Mouse (Mus musculus) liver, embryonic 13.5 days (tissue): ENCODE measurements around the gene Gm21366. TPM values are rescaled to one million over a fixed set of nuclear protein-coding genes. Genes with fewer than 3 reads are reported as not detected.
"Not testable (repeated sequence)": the region's sequence is repeated elsewhere in the genome, so short reads cannot be mapped to it uniquely, and the experiment has no call there.

Experiments
- ATAC-seq: fragments of 200-750 bp; cut with Nextera tagmentation; 2 replicates; pipeline ENCODE4 v1.8.0; 2017; ENCODE audit warnings: low read depth, mild to moderate bottlenecking, moderate number of reproducible peaks, moderate library complexity
- DNase-seq: peaks from one replicate; pipeline ENCODE4 v3.0.0; 2022
- H3K27ac ChIP-seq: fragments of 300-500 bp; sonication (generic); 2 replicates; pipeline ENCODE4 v1.5.1; 2015; ENCODE audit warnings: moderate library complexity, mild to moderate bottlenecking, inconsistent platforms
- H3K27me3 ChIP-seq: fragments of 300-500 bp; sonication (generic); 2 replicates; pipeline ENCODE4 v1.6.1; 2015; ENCODE audit warnings: mild to moderate bottlenecking, inconsistent platforms
- H3K36me3 ChIP-seq: fragments of 300-500 bp; sonication (generic); 2 replicates; pipeline ENCODE4 v1.6.1; 2015; ENCODE audit warnings: mild to moderate bottlenecking, inconsistent platforms
- H3K4me1 ChIP-seq: fragments of 300-500 bp; sonication (generic); replicated peaks from 2 replicates; pipeline ENCODE4 v1.6.1; 2015; ENCODE audit warnings: inconsistent platforms
- H3K4me2 ChIP-seq: fragments of 300-500 bp; sonication (generic); 2 replicates; pipeline ENCODE4 v1.6.1; 2015; ENCODE audit warnings: inconsistent platforms, mild to moderate bottlenecking, moderate library complexity
- H3K4me3 ChIP-seq: fragments of 300-500 bp; sonication (generic); replicated peaks from 2 replicates; pipeline ENCODE4 v1.5.1; 2015; ENCODE audit warnings: mild to moderate bottlenecking, inconsistent platforms
- H3K9ac ChIP-seq: fragments of 300-500 bp; sonication (generic); 2 replicates; pipeline ENCODE4 v1.6.1; 2015; ENCODE audit warnings: mild to moderate bottlenecking, inconsistent platforms
- H3K9me3 ChIP-seq: fragments of 300-500 bp; sonication (generic); replicated peaks from 2 replicates; pipeline ENCODE4 v1.6.1; 2016; ENCODE audit warnings: inconsistent platforms
- WGBS: fragments of 180-500 bp; shearing (Covaris S2); methylation state at CpG from one replicate; pipeline ENCODE4 v1.1.7; 2015; ENCODE audit not compliant: insufficient replicate concordance; 5-methylcytosine and 5-hydroxymethylcytosine counted together
- polyA plus RNA-seq: library from polyadenylated mRNA; unstranded; fragments of >200 nt; fragmentation: Nextera tagmentation; extraction: Ambion mirVana; gene quantifications from 2 replicates; pipeline ENCODE4 v1.2.1, GENCODE M21; 2015

Gm21366 gene
- polyA plus RNA-seq: not detected in 2 replicates

GRCm38 (mm10) chrY:22861156-22861555, at the start of gene Gm21366:
Gene Gm21366 (minus strand): TSS chrY:22861256.
- H3K27ac ChIP-seq, H3K4me2 ChIP-seq, H3K4me3 ChIP-seq, H3K36me3 ChIP-seq, H3K9ac ChIP-seq, DNase-seq, H3K9me3 ChIP-seq, H3K27me3 ChIP-seq, H3K4me1 ChIP-seq, ATAC-seq: not testable (repeated sequence)
- WGBS: no CpG with 5 or more reads among the region's 6 CpGs
